Mouse (Mus musculus) skeletal muscle tissue, adult 2 months (tissue): ENCODE results near the gene Gsn.

Experiments used
- DNase-seq: peaks from one replicate; pipeline ENCODE4 v3.0.0-alpha.2; 2012; ENCODE audit warnings: low read depth, low spot score

The Gsn gene

DNA sequence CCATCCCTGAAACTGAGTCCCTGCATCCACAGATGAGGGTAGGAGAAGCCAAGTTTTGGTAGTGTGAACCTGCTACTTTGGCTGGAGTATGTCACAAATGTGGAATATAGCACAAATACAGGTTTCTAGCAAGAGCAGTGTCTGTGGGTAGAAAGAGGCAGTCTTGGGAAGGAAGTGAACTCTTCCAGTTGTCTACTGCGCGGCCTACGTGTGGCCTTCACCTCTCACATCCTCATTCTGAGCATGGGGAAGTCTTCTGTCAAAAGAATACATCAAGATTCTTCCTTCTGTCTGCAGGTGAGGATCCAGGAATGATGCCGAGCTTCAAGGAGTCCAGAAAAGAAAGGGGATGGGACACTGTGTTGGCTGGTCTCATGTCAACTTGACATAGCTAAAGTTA, 2.4 kb upstream of the Gsn start:
- no peak for DNase-seq

GRCm38 (mm10) chr2:35255004-35255403, 1.2 kb upstream of the Gsn start:
- DNase-seq = no peak

- DNase-seq = no peak
These were observed 718 bp upstream of the Gsn start for GRCm38 (mm10) chr2:35255462-35255861.

DNA sequence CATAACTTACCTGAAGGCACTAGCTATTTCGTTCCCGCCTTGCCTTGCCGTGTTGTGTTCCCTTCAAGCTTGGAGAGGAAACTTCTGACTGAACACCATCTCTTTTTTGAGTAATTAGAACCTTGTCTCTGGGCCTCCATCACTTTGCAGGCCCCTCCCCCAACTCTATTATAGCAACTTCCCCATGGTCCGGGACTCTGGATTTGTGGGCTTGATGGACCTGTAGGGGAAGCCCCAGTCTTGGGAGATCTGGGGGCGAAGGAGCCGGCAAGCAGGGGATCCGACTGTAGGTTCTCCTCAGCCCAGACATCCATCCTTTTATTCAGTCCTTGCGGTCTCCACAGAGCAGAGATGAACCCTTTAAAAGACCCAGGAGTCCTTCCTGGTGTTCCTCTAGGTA, 752 bp downstream of the Gsn start:
- no peak for DNase-seq

GRCm38 (mm10) chr2:35257886-35258285, 1.7 kb downstream of the Gsn start:
- no peak for DNase-seq

- DNase-seq = no peak
These were observed 2.4 kb downstream of the Gsn start for GRCm38 (mm10) chr2:35258590-35258989.

DNA sequence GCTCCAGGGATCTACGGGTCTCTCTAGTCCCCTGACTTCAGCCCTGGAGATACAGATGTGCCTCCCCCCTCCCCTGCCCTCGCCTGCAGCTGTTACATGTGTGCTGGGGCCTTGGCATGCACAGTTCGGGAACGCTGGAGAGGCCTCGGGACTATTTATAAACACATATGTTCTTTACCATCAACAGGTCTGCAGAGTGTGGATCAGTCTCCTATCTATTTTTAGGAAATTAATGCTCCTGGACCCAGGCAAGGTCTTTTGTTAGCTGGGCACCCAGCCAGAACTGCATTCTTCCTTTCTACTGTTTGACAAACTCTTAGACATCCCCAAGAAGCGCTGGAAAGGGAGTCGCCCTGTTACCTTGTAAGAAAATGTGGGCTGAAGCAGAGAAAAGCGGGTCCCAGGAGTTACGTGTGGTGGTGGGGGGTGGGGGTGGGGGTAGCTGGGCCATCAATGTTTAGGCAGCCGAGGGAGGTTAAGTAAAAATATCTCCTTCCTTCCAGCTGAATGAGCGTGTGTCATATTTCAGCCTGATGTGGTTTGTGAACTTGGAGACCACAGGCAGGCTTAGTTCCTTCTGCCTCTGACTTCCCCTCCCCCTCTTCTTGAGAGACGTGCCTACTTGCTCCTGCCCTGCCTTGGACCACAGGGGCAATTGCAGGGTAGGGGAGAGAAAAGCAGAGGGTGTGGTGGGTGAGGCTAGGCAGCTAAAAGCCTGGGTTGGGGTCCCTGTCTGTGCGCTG, 3.3 kb downstream of the Gsn start:
- no peak for DNase-seq

GRCm38 (mm10) chr2:35260291-35260690, 4.1 kb downstream of the Gsn start:
- DNase-seq = no peak

- no peak for DNase-seq
These were observed 7.9 kb downstream of the Gsn start for GRCm38 (mm10) chr2:35264095-35264494.

DNA sequence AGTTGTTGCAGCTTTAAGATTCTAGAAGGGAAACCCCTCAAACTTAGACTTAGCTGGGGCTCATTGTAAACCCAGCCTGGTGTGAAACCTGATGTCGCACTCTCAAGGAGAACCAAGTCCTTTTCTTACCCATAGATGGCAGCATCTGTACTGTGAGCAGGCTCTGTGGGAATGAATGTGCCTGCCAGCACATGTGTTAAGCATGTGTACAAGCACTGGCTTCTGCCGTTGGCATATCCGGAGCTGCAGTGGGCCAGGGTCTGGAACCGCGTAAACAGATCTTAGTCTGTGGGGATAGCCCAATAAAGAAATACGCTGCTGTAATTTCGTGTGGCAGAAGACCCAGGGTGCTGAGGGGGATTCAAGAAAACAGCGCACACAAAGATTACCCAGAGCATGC, 9.1 kb downstream of the Gsn start:
- DNase-seq = peak; percentile 84

GRCm38 (mm10) chr2:35265775-35266174, 9.6 kb downstream of the Gsn start:
- no peak for DNase-seq

DNA sequence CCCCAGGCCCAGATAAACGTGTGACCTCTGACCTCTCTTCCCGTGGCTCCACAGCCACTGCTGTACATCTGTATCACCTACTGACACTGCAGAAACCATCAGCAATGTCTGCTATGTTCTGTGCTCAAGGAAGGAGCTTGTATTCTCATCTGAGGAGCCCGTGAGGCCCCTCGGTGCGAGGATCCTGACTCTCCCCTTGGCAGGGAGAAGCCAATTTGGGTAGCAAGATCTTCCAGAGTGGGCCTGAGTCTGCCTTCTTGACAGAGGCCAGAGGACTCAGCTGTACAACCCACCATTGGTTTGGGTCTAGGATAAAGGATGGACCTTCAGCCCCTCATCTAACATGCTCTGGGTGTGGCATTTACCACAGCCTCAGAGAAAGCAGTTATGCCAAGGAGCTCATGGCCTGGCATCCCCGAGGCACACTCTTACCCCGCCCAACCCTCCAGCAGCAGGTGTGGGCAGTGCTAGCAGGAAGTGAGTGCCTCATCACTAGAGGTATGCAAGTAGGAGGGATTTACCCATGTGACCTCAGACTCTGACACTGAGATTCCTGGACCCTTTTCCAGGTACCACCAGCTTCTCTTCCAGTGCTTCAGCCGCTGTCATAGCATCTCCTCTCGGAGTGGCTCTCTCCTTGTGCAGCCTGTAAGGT, 10.2 kb downstream of the Gsn start:
- no peak for DNase-seq

- no peak for DNase-seq
These were observed 11.1 kb downstream of the Gsn start for GRCm38 (mm10) chr2:35267156-35267875.

DNA sequence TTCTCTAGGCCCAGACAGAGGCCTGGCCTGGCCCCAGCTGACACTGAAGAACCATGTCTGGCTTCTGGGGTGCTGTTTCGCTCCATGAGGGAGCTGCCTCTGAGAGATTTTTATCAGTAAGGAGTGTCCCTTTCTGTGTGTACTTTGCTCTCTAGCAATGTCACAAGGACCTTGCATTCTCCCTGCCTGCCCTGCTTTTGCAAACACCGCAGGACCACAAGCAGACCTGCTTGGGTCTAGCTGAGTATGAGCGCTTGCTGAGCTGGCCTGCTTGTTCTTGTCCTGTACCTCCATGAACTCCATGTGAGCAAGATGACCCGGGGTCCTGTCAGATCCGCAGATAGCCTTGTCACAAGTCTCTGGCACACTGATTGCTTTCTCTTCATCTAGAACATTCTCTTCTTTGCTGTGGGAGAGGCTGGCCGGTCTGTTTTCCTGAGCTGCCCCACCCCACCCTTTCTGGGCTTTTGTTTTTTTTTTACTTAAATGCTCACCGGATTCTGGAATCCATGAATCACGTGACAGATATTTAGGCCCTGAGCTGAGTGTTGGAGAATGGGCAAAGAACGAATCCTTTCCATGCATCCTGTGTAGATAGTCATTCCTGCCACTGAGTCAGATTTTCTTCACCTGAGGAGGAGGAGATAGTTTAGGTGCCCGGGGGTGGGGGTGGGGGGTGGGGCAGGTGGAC, 11.8 kb downstream of the Gsn start:
- no peak for DNase-seq

DNA sequence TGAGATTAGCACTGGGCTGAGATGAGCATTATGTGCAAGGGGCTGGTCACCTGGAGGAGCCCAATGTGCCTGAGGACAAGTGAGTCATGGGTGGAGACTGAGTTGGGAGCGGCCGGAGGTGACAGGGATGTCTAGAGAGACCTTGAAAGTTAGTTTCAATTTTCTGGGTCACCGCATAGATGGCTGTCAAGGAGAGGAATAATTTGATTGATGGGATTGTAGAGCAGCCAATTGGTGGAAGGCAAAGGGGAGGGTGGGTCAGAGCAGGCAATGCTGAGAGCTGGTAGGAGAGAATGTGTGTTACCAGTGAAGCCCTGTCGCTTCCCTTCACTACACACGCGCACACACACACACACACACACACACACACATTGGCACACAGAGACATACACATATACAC, 13.0 kb downstream of the Gsn start:
- DNase-seq = no peak

DNA sequence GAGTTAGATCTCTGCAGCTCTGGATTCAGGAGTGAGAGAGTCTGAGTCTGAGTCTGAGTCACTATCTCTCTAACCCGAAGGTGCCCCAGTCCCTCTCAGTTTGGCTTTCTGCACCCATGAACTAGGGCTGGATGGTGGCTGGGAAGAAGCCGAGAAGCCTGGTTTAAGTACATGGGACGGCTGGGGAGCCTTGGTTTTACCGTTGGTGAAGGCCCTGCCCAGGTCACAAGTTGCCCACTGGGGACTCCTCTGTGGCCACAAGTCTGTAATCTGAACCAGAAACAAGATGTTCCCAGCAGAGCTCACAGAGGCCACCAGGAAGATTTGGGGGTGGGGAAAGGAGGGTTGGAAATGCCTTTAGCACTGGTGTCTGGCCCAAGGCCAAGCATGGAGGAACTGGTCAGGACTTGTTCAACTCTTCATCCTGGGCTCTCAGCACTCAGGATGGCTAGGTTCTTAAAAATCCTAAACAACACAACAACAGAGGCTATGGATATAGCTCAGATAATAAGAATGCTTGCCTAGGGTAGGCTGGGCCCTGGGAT, 13.6 kb downstream of the Gsn start:
- DNase-seq = peak; percentile 75

GRCm38 (mm10) chr2:35270531-35270984, 14.4 kb downstream of the Gsn start:
- DNase-seq = peak; percentile 74

DNA sequence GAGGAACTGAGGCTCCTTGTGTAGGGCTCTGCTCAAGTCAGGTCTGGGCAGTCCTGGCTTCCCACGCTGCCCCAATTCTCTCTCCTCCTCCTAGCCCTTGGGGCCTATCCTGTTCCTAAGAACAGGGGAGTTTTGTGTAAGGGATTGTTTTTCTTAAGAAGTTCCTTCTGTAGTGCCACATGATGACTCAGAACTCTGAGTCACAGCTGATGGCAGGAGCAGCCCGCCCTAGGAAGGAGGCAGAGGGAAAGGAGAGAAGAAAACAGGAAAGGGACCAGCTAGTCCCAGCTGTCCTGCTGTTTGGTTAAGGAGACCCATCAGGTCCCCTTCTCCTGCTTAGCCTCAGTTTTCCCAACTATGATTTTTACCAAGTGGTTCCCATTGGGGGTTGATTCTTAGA, 15.6 kb downstream of the Gsn start:
- DNase-seq = peak; percentile 81

DNA sequence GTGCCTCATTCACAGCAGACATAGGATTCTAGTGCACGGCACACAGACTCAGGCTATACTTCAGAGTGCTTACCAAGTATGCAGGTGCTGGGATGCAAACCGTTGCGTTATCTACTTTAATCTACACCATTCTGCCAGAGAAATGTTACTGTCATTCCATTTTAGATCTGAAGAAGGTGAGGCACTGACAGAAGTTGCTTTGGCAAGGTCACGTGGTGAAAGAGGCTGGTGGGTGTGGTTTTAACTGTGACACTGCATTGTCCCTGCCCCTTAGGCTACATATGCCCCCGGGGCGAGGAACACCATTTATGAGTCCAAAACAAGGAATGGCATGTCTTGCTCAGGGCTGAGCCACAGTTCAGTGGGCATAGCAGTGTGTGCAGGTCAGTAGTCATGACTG, 16.7 kb downstream of the Gsn start:
- no peak for DNase-seq

DNA sequence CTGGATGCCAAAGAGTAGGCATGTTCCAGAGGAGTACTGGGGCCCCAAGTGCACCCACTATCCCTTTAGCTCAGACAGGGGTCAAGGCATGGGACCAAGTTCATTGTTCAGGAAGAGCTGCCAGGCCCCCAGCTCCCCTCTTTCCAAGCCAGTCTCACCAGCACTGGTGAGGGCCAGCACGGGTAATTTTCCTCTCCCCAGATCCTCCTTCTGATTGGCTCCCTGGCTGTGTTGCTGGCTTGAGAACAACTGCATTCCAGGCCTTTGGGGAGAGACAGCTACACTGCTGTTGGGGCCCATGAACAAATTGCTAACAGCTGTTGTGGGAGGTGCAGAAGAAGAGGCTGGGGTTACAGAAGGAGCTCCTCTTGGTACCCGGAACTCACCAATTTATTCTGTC, 17.4 kb downstream of the Gsn start:
- DNase-seq = peak; percentile 92

DNA sequence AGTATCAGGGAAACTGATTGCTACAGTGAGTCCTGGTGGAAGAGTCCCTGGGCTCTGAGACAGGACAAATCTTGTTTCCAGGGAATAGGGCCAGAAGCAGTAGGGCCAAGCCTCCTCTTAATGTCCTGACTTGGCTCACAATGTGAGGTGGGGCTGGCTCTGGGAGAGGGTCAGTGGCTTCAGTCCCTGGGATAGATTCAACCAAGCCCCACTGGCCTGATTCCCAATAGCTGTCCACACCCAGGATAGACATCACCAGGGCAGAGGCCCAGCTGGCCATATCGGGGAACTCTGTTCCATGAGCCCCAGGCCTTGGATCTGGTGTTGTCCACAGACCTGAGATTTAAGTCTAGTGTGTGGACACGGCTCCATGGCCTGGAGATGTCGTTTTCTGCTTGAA, 21.5 kb downstream of the Gsn start:
- DNase-seq = peak; percentile 97
